Mouse (Mus musculus): ENCODE data around the gene Nebl. TPM values are rescaled to one million over a fixed set of nuclear protein-coding genes. Genes with fewer than 3 reads are reported as not detected.

Nebl gene
- polyA plus RNA-seq, 1 experiment, result 0.08 TPM

- Histone ChIP-seq H3K36me3 (ENCODE audit: control insufficient read depth, insufficient read depth) (no peaks in the 10 kb centered on the region), H3K4me3 (no peak overlapping the region), H3K27me3 (ENCODE audit: control insufficient read depth, insufficient read depth, insufficient read length) (no peaks in the 10 kb centered on the region), H3K79me2 (ENCODE audit: control insufficient read depth, insufficient read depth) (no peaks in the 10 kb centered on the region), H3ac (ENCODE audit: control insufficient read depth, insufficient read length) (no peak overlapping the region), H3K4me2 (ENCODE audit: low read depth) (no peak overlapping the region)
- TF ChIP-seq SRF (IDR thresholded peaks at IDR 0.05; ENCODE audit: control insufficient read depth, insufficient read length, low read depth) (no peak), CEBPB (IDR thresholded peaks at IDR 0.05; ENCODE audit: insufficient read depth, poor library complexity, severe bottlenecking) (no peak), MYOD1 (IDR thresholded peaks at IDR 0.05; ENCODE audit: control insufficient read depth in 1 of 3, insufficient read length in 2 of 3, low read depth in 2 of 3) (no peak), POLR2AphosphoS2 (IDR thresholded peaks at IDR 0.05; ENCODE audit: insufficient read length, low read depth) (no peak), MYOG (IDR thresholded peaks at IDR 0.05; ENCODE audit: control insufficient read depth in 1 of 3, insufficient read depth in 1 of 3, insufficient read length in 2 of 3, low read depth in 2 of 3) (no peak), TCF12 (IDR thresholded peaks at IDR 0.05; ENCODE audit: insufficient read depth, poor library complexity, severe bottlenecking) (no peak), TCF3 (IDR thresholded peaks at IDR 0.05; ENCODE audit: insufficient read length, low read depth) (no peak), POLR2A (IDR thresholded peaks at IDR 0.05; ENCODE audit: insufficient read length, low read depth) (no peak)
These were observed 205.3 kb downstream of the Nebl start for GRCm38 (mm10) chr2:17525739-17526526.

GRCm38 (mm10) chr2:17525211-17525610 lies 206.1 kb downstream of the Nebl start:
- no peaks in the 10 kb centered on the region for H3K27me3 ChIP-seq (ENCODE audit: control insufficient read depth, insufficient read depth, insufficient read length)
- H3K36me3 ChIP-seq (ENCODE audit: control insufficient read depth, insufficient read depth), result no peaks in the 10 kb centered on the region
- TF ChIP-seq TCF3 (IDR thresholded peaks at IDR 0.05; ENCODE audit: insufficient read length, low read depth) (no peak), CEBPB (IDR thresholded peaks at IDR 0.05; ENCODE audit: insufficient read depth, poor library complexity, severe bottlenecking) (no peak), E2F4 (IDR thresholded peaks at IDR 0.05; ENCODE audit: insufficient read depth) (no peak), POLR2AphosphoS2 (IDR thresholded peaks at IDR 0.05; ENCODE audit: insufficient read length, low read depth) (no peak), SRF (IDR thresholded peaks at IDR 0.05; ENCODE audit: control insufficient read depth, insufficient read length, low read depth) (no peak), USF1 (IDR thresholded peaks at IDR 0.05; ENCODE audit: low read depth) (no peak), MAX (IDR thresholded peaks at IDR 0.05; ENCODE audit: low read depth) (no peak)
- H3K4me2 ChIP-seq (ENCODE audit: low read depth), result no peak overlapping the region
- H3ac ChIP-seq (ENCODE audit: control insufficient read depth, insufficient read length), result no peak overlapping the region
- no peaks in the 10 kb centered on the region for H3K79me2 ChIP-seq (ENCODE audit: control insufficient read depth, insufficient read depth)
- no peak overlapping the region for H3K4me3 ChIP-seq

GRCm38 (mm10) chr2:17524205-17524978 lies 206.9 kb downstream of the Nebl start:
- Histone ChIP-seq H3ac (ENCODE audit: control insufficient read depth, insufficient read length) (no peak overlapping the region), H3K4me3 (no peak overlapping the region), H3K4me2 (ENCODE audit: low read depth) (no peak overlapping the region), H3K27me3 (ENCODE audit: control insufficient read depth, insufficient read depth, insufficient read length) (no peaks in the 10 kb centered on the region), H3K36me3 (ENCODE audit: control insufficient read depth, insufficient read depth) (no peaks in the 10 kb centered on the region), H3K79me2 (ENCODE audit: control insufficient read depth, insufficient read depth) (no peaks in the 10 kb centered on the region)
- no peak for TF ChIP-seq POLR2AphosphoS2 (IDR thresholded peaks at IDR 0.05; ENCODE audit: insufficient read length, low read depth)
- no peak for TF ChIP-seq USF1 (IDR thresholded peaks at IDR 0.05; ENCODE audit: low read depth)
- TF ChIP-seq TCF3 (IDR thresholded peaks at IDR 0.05; ENCODE audit: insufficient read length, low read depth), result no peak
- TF ChIP-seq CEBPB (IDR thresholded peaks at IDR 0.05; ENCODE audit: insufficient read depth, poor library complexity, severe bottlenecking), result no peak
- TF ChIP-seq POLR2A (IDR thresholded peaks at IDR 0.05; ENCODE audit: insufficient read length, low read depth), result no peak
- no peak for TF ChIP-seq TCF12 (IDR thresholded peaks at IDR 0.05; ENCODE audit: insufficient read depth, poor library complexity, severe bottlenecking)
- no peak for TF ChIP-seq MYOG (IDR thresholded peaks at IDR 0.05; ENCODE audit: control insufficient read depth in 1 of 3, insufficient read depth in 1 of 3, insufficient read length in 2 of 3, low read depth in 2 of 3)
- no peak for TF ChIP-seq SRF (IDR thresholded peaks at IDR 0.05; ENCODE audit: control insufficient read depth, insufficient read length, low read depth)
- TF ChIP-seq MYOD1 (IDR thresholded peaks at IDR 0.05; ENCODE audit: control insufficient read depth in 1 of 3, insufficient read length in 2 of 3, low read depth in 2 of 3), result no peak
- TF ChIP-seq E2F4 (IDR thresholded peaks at IDR 0.05; ENCODE audit: insufficient read depth), result no peak
- no peak for TF ChIP-seq REST (IDR thresholded peaks at IDR 0.05; ENCODE audit: insufficient read depth, insufficient read length)
- TF ChIP-seq MAX (IDR thresholded peaks at IDR 0.05; ENCODE audit: low read depth), result no peak

GRCm38 (mm10) chr2:17523791-17524190 lies 207.5 kb downstream of the Nebl start:
- H3K4me2 ChIP-seq (ENCODE audit: low read depth), result no peak overlapping the region
- H3K4me3 ChIP-seq, result no peak overlapping the region
- H3ac ChIP-seq (ENCODE audit: control insufficient read depth, insufficient read length), result no peak overlapping the region
- TF ChIP-seq POLR2AphosphoS2 (IDR thresholded peaks at IDR 0.05; ENCODE audit: insufficient read length, low read depth) (no peak), USF1 (IDR thresholded peaks at IDR 0.05; ENCODE audit: low read depth) (no peak), SRF (IDR thresholded peaks at IDR 0.05; ENCODE audit: control insufficient read depth, insufficient read length, low read depth) (no peak), E2F4 (IDR thresholded peaks at IDR 0.05; ENCODE audit: insufficient read depth) (no peak)
- no peaks in the 10 kb centered on the region for H3K27me3 ChIP-seq (ENCODE audit: control insufficient read depth, insufficient read depth, insufficient read length)
- no peaks in the 10 kb centered on the region for H3K36me3 ChIP-seq (ENCODE audit: control insufficient read depth, insufficient read depth)
- H3K79me2 ChIP-seq (ENCODE audit: control insufficient read depth, insufficient read depth), result no peaks in the 10 kb centered on the region

- H3ac ChIP-seq (ENCODE audit: control insufficient read depth, insufficient read length), result no peak overlapping the region
- no peaks in the 10 kb centered on the region for H3K27me3 ChIP-seq (ENCODE audit: control insufficient read depth, insufficient read depth, insufficient read length)
- H3K4me3 ChIP-seq, result no peak overlapping the region
- H3K36me3 ChIP-seq (ENCODE audit: control insufficient read depth, insufficient read depth), result no peaks in the 10 kb centered on the region
- TF ChIP-seq REST (IDR thresholded peaks at IDR 0.05; ENCODE audit: insufficient read depth, insufficient read length) (no peak), MYOD1 (IDR thresholded peaks at IDR 0.05; ENCODE audit: control insufficient read depth in 1 of 3, insufficient read length in 2 of 3, low read depth in 2 of 3) (no peak), MYOG (IDR thresholded peaks at IDR 0.05; ENCODE audit: control insufficient read depth in 1 of 3, insufficient read depth in 1 of 3, insufficient read length in 2 of 3, low read depth in 2 of 3) (no peak)
- H3K4me2 ChIP-seq (ENCODE audit: low read depth), result no peak overlapping the region
- no peaks in the 10 kb centered on the region for H3K79me2 ChIP-seq (ENCODE audit: control insufficient read depth, insufficient read depth)
These were observed 215.6 kb downstream of the Nebl start for GRCm38 (mm10) chr2:17515686-17516085.

Data from myocyte (in vitro differentiated cells).